Mouse (Mus musculus): ENCODE data around the gene B3gat1. TPM values are rescaled to one million over a fixed set of nuclear protein-coding genes. Genes with fewer than 3 reads are reported as not detected.
A peak's percentile ranks its signal among the peaks of the same experiment; 100 is the strongest.

The B3gat1 gene
- total RNA-seq (2021), result 100 to 1,000 TPM; 283 to 301 TPM

DNA sequence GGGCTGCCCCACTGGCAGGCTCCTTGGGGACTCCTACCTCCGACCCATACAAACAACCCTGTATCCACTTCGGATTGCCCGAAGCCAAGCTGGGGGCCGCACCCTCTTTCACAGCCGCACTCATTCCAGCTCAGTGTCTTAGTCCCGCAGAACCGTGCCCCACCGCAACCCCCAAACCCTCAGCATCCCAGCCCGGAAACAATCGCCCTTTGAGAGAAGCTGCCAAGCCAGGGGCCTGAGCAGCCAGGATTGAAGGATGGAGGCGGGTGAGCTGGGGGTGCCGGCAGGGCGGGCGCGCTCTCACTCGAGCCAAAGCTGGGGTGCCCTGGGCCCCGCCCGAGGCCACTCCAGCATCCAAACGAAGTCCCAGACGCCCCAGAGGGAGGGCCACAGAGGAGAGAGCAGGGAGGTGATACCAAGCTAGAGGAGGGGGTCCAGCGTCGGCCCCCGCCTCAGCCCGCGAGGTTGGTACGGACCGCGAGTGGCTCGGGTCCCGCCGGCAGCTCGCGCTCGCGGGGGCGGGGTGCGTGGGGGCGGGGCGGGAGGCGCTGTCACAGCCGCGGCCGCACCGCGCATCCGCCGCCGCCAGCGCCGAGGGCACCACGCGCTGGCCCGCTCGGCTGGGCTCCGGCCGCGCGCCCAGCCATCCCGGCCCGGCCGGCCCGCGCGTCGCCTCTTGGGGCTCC, at the start of gene B3gat1:
Gene B3gat1 (plus strand): TSS at position 523 of the 686 bp plus-strand sequence.
- DNase-seq, result peak; percentile 83
- intact Hi-C loops (cut with DNase I), result no loop called here

DNA sequence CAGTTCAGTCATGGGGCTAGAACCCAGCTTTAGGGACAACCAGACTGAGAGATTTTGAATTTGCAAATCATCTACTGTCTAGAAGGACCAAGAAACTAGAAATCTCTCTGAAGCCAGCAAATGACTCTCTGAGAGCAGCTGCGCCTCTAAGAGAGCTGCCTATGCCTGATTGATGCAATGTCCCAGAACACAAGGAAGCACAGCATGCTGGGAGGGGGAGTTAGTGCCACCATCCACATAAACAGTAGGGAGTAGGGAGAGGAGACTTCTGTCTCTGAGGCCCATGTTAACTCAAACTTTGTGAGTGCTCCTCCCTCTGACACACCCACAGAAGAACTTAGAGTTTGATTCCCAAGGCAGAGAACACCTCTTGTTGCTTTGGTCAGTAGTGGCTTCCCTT, 44.4 kb upstream of the B3gat1 start:
- DNase-seq, result no peak
- intact Hi-C loops (cut with DNase I), result no loop called here

DNA sequence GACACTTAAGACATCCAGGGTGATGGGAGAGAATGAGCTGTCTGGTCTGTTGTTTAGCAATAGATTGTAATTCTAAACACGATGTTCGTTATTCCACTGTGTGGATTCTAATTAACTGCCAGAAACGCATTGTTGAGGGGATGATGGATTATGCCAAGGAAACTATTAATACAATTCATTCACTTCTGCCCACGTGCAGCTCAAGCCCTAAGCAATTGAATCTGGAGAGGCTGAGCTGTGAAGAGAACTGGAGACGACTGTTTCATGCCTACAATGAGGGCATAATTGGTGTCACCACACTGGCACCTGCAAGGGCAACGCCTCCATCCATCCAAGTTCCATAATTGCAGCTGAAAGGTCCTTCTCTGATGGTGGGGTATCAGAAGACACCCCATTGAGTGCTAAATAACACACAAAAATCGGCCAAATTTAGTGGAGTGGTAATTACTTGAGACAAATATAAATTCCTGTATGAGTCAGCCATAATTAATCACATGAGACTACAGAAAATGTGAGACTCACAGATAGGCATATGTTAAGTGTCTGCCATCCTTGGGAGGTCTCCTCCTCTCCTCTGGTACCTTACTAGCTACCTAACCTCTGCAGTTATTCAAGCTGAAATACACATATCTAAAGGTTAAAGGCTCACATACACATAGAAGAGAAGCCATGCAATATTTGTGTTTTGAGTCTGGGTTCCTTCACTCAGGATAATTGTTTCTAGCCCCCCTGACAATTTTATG, 43.4 kb upstream of the B3gat1 start:
- intact Hi-C loops (cut with DNase I), result no loop called here
- DNase-seq, result no peak

DNA sequence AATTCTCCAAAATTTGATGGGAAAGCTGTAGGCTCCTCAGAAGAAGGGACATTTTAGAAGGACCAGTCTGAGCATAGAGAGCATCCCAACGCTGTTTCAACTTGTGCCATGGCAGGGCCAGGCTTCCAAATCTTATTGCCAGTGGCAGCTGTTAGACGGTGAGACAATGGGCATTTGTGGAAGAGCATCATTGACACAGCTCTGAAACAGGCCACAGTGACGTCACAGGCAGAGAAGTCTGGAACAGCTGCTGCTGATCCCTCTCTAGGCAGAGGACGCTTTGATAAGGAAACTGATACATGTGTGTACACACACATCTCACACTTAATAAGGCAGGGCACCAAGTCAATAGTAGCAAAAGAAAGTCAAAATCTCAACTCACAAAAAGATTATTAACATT, 40.9 kb upstream of the B3gat1 start:
- no peak for DNase-seq
- intact Hi-C loops (cut with DNase I), result no loop called here

DNA sequence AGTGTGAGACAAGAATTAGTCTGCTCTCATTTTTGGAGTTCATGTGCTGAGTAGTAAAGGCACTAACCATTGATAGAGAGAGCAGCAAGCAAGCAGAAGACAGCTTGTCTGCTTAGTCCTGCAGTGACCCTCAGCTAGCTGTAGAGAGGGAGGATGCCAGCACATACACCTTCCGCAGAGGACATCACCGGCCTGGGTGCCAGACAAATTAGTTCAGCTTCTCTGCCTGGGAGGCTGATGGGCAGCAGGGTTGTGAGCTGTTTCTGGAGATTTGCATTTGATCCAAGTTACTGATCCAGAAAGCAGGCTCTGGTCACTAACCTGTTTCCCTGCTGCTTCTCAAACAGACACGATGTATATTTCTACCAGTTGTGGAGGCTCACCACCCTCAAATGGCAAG, 38.9 kb upstream of the B3gat1 start:
- DNase-seq, result peak; percentile 42
- intact Hi-C loops (cut with DNase I), result no loop called here

DNA sequence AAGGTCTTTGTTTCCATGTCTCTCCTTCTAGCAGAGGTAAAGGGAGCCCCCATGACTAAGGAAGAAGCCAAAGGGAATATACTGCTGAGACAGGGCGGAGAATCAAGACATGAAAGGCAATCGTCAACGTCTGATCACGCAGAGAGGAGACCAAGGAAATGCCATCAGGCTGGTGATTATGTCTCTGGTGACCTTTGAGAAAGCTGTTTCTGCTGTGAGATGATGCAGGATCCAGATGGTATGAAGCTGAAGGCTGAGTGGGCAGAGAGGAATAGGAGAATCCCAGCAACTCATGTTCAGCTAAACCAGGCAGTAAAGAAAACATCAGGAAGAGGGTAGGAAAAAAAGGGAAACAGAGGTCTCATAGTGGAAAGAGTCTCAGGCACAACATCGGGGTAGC, 38.4 kb upstream of the B3gat1 start:
- intact Hi-C loops (cut with DNase I), result no loop called here
- no peak for DNase-seq

DNA sequence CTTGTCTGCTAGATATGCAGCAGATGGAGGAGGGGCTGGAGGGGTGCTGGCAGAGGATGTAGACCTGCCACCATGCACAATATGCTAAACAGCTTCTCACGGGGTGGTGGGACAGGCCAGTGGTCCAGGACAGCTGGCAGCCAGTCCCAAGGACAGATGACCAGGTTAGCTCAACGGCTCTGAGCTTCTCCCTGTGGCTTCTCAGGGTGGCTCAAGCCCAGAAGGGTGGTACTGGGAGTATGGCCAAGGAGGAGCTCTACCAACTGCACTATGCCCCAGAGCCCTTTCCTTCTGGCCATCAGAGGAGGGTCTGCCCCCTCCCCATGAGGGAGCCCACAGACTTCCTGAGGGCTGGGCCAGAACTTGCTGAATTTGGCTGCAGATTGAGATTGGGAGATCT, 35.2 kb upstream of the B3gat1 start:
- intact Hi-C loops (cut with DNase I), result no loop called here
- peak; percentile 88 for DNase-seq

DNA sequence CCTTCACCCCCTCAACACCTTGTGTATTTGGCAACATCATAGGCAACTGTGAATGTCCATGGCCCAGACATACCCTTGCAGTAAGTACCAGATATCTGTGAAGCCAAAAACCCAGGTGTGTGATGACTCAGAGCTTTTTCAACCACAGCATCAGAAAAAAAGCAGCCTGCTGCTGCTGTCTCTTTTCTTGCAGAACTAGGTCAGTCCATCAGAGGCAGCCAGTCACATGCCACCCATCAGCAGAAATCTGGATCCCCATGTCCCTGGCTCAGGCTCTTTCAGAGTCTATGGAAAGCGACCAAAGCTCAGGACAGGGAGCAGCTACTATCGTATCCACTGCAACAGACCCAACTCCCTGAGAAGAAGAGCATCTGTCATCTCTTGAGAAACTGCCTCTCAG, 33.2 kb upstream of the B3gat1 start:
- intact Hi-C loops (cut with DNase I), result no loop called here
- DNase-seq, result no peak

DNA sequence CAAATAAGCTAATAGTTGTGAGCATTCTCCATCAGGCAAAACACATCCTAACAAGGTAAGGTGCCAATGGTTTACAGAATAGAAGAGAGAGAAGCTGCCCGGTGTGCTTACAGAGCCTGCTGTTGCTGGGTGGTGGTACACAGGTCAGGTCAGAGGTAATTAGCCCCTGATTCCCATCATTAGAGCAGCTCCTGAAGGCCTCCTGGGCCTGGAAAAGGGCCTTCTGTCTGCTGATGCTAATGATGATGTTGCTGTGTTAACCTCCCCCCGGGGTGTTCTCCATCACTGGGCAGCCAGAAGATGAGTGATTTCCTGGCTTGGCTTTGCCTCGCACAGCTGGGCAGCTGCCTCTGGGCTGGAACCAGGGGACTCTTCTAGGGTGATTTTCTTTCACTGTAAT, 15.1 kb upstream of the B3gat1 start:
- intact Hi-C loops (cut with DNase I), result no loop called here
- no peak for DNase-seq

DNA sequence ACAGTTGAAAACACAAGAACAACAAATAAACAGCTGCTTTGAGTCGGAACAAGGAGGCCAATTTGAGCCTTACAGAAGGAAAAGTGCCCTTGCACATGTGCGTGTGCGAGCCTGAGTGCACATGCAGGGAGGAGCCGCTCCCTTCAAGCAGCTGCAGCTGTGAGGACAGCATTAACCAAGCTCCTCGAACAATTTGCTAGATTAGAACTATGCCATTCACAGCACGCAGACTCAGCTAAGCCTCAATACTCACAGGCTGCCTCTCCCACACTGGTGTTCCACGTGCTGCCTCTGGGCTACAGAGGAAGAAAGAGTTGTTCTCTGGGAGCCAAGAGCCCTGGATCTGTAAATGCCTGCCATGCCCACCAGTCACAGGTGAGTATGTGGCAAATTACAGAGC, 11.8 kb upstream of the B3gat1 start:
- no peak for DNase-seq
- intact Hi-C loops (cut with DNase I), result no loop called here

DNA sequence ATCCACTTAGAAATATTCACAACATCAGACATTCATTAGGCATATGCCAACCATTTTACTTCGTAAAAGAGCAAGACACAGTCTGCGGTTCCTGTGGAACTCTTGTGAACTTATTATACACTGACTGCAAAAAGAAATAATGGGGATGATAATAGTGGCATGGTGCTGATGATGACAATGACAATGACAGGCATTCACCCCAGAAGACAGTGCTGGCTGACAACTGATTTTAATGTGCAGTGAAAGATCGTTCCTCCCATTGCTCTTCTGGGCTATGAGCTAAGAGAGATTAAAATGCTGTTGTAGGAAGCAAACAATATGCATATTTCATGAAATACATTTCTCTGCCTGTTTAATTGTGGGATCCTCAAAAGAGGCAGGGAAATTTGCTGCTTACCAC, 7.8 kb upstream of the B3gat1 start:
- intact Hi-C loops (cut with DNase I), result no loop called here
- no peak for DNase-seq

DNA sequence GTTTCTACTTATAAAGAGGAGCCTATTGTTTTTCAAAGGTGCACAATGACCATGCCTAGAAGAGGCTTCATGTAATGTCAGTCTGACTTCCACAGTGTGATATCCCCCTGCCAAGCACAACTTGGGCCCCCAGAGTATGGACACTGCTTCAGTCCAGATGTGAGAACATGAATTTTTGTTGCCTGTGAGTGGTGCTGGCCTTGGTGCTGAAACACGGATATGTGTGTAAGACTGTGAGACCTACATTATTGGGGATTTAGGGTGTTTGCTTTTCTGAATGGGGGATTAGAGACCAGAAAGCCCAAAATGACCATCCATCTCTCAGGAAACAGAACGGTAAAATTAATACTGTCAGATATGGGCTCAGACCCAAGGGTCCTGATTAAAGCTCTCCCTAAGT, 6.1 kb upstream of the B3gat1 start:
- intact Hi-C loops (cut with DNase I), result no loop called here
- DNase-seq, result no peak

DNA sequence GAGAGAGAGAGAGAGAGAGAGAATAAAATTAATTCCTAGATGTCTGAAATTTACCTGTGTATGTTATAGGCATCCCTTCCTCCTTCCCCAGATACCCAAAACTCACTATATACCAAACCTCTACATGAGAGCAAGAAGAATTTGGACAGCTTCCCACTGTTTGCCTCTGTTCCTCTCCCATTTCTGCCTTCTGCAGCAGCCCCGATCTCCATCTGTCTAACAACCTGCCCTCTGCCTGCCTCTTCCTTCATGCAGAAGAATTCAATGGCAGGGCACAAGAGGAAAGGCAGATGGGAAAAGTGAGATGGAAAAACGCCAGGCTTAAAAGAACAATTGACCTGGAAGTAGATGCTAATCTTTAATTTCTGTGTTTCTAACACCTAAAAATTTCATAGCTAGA, 5.0 kb upstream of the B3gat1 start:
- DNase-seq, result peak; percentile 49

DNA sequence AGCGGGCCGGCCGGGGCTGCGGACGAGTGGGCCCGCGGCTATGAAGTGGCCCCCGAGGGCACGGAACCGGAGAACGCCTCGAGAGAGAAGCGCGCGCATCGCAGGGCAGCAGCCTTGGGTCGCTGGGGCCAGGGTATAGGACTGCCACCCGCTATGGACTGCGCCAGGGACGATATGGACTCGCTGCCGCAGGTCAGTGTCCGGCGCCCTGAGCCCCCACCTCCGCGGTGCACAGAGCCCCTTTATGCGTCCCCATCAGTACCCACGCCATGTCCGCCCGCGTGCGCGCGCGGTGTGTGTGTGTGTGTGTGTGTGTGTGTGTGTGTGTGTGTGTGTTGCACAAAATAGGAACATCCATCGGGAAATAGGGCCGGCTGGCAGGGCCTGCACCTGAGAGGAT, 458 bp downstream of the B3gat1 start:
- intact Hi-C loops (cut with DNase I), result no loop called here
- DNase-seq, result peak; percentile 45

More for the DNA sequence above, 5.0 kb upstream of the B3gat1 start:
- intact Hi-C loops (cut with DNase I), result no loop called here

DNA sequence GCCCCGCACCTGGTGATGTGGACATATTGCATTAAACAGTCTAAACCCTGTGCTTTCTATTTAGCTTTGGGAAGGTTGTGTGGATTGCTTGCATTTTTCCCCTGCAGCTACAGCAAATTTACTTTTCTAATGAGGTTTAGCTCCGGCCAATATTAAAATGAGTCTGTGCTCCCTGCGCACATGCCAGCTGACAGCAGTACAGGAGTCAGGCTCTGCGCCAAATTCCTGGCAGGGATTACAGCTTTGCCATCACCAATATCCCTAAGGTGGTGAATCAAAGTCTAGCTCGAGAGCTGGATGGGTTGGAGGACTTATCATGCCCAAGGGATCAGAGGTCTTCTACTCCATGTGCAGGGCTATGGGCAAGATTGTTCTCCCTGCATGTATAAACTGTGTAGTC, 3.6 kb downstream of the B3gat1 start:
- intact Hi-C loops (cut with DNase I), result no loop called here
- DNase-seq, result peak; percentile 86

DNA sequence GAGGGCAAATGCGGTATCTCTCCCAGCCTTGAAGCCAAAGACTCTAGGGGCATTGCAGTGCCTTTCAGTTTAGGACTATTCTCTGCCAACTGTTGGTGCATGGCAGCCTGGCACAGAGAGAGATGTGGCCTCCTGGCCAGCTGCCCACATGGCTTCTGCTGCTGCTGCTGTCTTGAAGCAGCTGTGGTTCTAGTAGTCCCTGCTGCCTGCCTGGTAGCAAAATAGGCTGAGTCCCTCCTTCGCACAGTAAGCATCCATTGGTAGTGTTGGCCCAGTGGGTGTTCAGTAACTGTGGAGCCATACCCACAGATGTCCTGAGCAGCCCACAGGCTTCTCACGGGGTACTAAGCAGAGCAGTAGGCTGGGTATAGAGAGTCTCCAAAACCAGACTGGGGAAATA, 9.3 kb downstream of the B3gat1 start:
- intact Hi-C loops (cut with DNase I), result no loop called here
- DNase-seq, result peak; percentile 89

DNA sequence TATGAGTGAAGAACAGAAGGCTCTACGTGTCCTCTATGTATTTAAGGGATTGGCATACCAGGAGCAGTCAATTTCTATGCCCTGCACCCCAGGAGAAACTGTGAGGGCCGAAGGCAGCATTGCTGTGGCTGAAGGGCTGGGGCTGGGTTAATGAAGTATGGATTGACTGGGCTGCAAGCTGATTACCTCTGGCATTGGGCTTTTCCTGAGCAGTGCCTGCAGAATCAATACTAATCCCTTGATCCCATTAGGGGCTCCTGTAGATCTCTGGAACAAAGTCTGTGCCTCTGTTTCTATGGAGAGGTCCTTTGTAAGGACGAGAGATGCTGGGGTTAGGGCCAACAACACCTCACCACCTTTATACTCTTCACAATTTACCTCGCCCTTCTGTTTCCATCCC, 13.6 kb downstream of the B3gat1 start:
- intact Hi-C loops (cut with DNase I), result no loop called here

DNA sequence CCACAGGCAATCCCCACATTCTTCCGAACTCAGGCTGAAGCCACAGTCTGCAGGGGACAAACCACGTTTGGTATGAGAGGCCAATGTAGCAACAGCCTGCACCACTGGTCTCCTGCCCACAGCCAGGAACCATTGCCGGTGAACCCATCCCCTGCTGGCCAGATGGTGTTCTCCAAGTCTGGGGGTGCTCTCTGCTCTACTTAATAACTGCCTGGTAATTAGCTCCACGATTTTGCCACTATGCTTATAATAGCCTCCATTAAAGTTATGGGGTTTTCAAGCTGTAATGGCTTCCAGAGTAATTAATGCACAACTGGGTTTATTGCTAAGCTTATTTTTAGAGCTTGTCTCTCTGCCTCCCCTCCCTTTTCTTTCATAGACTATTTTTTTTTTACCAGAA, 15.4 kb downstream of the B3gat1 start:
- intact Hi-C loops (cut with DNase I), result no loop called here
- DNase-seq, result no peak

More for the DNA sequence above, 13.6 kb downstream of the B3gat1 start:
- DNase-seq, result no peak

DNA sequence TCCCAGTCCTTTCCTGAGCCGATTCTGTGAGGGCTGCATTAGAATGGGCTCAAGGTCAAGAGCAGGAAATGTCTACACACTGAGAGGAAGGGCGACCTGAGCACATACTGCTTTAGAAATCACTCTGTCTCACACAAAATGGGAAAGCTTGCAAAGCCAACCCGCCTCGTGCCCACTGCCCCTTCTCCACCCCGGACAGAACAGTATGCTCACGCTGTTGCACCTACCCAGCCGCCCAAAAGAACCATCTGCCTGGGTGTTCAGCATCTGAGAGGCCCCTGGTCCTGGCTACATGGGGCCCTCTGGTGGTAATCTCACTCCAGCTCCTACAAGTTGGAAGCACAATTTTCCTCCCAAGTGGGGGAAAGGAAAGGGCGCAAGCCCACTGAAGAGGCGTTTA, 26.6 kb downstream of the B3gat1 start:
- peak; percentile 81 for DNase-seq
- intact Hi-C loops (cut with DNase I), result no loop called here

DNA sequence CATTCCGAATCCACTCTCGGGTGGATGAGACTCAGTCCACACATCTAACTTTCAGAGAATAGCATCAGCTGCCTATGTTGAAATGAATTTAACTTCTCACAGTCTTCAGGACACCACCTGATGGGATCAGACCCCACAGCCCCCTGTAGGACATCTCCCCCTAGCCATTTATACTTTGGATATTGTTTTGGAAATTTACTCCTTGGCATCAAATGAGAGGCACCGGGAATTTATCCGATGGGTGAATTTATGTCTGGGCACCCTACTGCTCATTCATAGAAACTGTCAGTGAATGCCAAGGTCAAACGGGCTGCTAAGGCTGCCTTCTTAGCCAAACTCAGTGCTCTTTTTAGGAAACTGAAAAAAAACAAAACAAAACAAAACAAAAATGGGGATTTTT, 27.0 kb downstream of the B3gat1 start:
- intact Hi-C loops (cut with DNase I), result no loop called here
- DNase-seq, result no peak

DNA sequence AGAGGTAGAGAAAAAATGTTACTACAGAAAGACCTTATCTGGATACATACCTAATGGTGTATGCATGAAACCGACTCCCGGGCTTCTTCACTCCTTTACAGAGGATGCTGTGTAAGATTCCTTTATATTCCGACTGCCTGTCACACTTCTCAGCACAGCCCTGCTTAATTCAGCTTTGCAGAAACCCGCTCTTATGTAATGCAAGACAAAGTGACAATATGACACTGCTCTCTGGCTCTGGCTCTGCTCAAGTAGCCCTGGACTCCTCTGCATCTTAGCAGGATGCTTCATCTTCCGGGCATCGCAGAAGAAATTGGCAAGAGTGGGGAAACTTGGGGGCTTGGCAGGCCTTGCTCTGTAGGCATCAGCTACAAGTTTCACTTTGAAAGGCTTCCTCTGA, 28.9 kb downstream of the B3gat1 start:
- no peak for DNase-seq
- intact Hi-C loops (cut with DNase I), result no loop called here

DNA sequence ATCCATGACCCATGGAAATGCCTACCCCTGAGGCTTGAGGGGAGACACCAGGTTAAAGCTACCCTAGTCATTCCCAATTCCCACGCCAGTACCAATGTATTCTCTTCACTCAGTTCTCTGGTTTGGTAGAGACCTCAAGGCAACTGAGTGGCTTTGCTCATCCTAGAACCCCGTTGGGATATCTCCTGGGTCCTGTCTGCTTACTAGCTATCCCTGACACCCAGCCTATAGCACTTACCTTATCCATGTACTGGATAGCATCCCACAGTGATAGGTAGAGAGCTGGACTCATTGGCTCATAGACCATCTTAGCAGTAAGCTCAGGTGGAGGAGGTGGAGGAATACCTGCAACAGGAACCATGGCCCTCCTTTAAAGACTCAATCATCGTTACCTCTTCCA, 34.7 kb downstream of the B3gat1 start:
- no peak for DNase-seq
- intact Hi-C loops (cut with DNase I), result no loop called here

DNA sequence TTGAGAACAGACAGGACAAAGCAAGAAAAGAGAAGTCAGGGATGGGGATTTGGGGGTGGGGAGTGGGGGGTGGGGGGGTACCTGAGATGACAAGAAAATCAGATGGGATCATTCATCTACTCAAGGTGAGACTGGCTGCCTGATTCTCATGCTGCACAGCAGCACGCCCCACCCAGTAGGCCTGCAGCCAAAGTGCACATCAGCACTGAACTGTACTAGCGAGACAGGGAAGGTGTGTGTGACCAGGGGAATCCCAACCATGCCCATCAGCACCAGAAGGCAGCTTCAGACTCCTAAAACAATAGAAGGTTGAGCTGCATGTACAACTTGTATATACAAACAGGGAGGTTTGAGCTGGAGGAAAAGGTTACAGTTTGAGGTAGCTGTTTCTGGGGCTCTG, 42.2 kb downstream of the B3gat1 start:
- DNase-seq, result no peak
- intact Hi-C loops (cut with DNase I), result loop anchor here (5.0 to 10.0 kb wide), 3 partner anchors 881 to 1121 kb away; no protein-coding TSS in a partner anchor

All from left cerebral cortex, postnatal 4 days (tissue).